Mouse (Mus musculus): ENCODE measurements around the gene Sox1.

Sox1 gene

GRCm38 (mm10) chr8:12395071-12396031 is at the start of gene Sox1:
Sox1 (plus strand) TSS chr8:12395295.
- DNase-seq: peak; percentile 48 to 50

DNA sequence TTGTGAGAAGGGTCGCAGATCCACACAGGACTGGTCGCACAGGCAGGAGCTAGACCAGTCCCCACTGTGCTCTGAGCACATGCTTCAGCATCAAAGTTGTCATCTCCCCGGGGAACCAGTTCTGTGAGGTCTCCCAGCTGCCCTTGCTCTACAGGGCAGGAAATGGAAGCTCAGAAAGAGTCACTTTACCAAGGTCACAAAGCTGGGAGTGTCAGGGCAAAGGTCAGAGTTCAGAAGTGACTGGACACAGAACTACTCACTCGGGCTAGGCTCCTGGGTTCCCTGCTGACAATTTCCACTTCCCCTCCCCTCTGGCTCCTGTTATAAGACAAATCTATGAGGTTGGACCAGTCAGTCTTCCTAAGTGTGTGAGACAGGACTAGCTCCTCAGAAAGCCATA is 49.2 kb upstream of the Sox1 start:
- no peak for DNase-seq

GRCm38 (mm10) chr8:12346870-12347269 is 48.2 kb upstream of the Sox1 start:
- no peak for DNase-seq

DNA sequence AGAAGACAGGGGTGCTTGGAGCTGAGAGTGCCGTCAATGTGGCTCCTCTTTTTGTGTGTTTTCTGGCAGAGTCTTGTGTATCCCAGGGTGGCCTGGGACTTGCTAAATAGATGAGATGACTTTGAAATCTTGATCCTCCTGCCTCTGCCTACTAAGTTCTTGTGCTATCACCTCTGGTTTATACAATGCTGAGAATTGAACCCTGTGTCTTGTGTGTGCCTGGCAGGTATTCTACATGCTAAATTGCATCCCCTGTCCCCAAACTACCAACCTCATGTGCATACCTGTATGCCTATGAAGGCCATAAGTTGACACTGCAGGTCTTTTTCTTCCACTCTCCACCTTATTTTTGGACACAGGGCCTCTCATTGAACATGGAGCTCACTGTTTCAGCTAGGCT is 46.8 kb upstream of the Sox1 start:
- DNase-seq: no peak

GRCm38 (mm10) chr8:12349591-12349990 is 45.5 kb upstream of the Sox1 start:
- no peak for DNase-seq

DNA sequence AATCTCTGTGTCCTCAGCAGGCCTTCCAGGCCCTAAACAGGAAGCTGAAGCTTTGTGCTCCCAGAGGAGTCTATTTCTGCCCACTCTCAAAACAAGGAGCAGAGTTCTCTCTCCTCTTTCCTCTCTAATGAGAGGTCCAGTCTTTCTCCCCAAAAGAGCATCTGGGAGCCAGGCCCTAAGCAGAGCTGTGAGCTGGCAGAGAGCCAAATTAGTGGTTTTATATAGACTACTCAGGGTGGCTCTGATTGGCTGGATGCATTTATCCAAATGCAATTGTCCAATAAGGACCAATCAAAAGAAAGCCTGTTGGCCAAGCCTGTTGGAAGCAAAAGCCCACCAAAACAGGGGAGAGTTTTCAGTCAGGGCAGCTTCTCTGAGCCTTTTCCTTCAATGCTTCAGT is 44.0 kb upstream of the Sox1 start:
- DNase-seq: no peak

DNA sequence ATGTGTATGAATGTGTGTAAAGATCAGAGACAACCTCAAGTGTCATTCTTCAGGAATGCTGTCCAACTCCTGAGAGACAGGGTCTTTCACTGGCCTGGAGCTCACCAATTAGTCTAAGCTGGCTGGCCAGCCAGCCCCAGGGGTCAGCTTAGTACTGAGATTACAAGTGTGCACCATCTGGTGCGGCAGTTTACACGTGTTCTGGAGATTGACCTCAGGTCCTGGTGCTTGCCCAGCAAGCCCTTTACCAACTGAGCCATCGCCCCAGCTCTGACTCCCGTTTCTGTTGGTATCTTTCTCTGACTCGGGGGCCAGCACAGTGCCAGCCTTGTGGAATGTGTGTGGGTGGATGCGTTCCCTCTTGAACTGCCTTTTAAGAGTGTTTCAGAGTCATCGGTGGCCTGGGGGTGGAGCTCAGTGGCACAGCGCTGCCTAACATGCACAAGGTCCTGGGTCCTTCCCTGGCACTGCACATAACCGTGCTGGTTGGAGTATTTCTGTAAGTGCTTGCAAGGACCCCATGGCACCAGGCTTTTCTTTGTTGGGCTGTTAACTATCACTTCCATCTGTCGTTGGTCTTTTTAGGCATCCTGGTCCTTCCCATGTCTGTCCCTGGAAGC is 40.6 kb upstream of the Sox1 start:
- DNase-seq: no peak

DNA sequence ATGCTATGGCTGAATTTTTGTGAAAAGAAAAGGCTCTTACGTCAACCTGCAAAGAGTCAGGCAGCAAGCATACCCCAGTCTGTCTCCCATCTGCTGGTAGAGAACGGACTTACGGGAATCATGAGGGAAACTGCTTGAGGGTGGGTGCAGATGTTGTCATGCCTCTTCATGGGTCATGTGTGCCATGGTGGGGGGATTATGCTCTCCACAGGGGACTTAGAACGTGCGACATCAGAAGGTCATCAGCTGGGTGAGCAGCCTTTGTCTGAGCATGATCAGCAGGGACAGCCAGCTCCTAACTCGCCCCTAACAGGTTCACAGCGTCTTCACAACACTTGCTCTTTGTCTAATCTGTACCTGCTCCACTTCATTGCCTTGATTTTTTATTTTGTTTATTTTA is 26.9 kb upstream of the Sox1 start:
- no peak for DNase-seq

GRCm38 (mm10) chr8:12368856-12369255 is 26.2 kb upstream of the Sox1 start:
- DNase-seq: no peak

DNA sequence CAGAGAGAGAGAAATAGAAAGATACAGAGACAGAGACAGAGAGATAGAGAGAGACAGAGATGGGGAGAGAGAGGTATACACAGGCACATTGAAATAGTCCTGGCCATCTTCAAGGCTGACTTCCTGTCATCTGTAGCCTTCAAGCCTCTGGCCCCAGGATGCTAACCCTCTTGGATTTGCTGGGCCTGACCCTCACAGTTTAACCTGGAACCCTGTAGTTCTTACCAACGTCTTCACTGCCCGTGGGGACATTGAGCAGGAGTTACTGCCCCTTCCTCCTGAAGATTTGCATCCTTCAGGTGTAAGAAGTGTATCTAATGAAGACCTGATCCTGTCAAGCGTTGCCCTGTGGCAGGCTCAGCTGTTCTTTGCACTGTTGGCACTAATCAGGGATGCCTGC is 14.0 kb upstream of the Sox1 start:
- DNase-seq: no peak

GRCm38 (mm10) chr8:12382707-12383561 is 12.2 kb upstream of the Sox1 start:
- no peak for DNase-seq

DNA sequence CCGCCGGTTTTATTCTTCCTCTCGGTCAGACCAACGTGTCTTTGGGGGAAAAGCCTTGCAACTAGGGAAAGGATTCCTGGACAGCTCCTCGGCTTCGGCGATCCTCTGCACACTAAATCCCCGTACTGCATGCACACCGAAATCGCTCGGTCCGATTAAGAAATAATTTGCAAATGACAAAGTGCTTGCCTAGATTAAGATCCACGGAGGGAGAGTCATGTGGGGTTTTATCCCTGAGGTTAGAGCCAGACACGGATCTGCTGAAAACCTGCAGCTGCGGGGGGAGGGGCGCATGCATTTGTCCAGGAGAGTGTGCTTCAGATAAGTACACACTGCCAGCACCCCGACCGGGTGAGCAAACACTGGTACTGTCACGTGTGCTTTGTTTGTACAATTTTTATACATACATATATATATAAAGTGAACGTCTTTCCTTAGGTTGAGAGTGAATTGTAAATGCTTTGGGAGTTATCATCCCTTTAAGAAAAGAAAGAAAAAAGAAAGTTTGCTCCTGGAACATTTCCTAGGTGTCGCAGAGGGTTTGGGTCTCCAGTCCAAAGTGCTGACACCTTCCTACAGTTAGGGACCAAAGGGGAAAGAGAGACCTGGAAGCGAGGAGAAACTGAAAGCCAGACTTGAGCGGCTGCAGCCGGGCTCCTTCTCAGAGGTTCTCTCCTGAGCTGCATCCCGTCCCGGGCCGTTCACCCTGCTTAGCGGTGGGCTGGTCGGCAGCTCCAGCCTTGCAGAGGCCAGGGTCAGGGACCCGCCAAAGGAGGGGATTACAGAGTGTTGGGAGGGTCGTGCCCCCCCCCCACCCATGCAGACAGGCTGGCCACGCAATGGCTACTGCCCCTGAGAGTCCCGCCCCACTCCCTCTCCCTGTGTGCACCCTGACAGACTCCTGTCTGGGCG is 10.9 kb upstream of the Sox1 start:
- DNase-seq: peak in 1 of 2 experiments; percentile 32

DNA sequence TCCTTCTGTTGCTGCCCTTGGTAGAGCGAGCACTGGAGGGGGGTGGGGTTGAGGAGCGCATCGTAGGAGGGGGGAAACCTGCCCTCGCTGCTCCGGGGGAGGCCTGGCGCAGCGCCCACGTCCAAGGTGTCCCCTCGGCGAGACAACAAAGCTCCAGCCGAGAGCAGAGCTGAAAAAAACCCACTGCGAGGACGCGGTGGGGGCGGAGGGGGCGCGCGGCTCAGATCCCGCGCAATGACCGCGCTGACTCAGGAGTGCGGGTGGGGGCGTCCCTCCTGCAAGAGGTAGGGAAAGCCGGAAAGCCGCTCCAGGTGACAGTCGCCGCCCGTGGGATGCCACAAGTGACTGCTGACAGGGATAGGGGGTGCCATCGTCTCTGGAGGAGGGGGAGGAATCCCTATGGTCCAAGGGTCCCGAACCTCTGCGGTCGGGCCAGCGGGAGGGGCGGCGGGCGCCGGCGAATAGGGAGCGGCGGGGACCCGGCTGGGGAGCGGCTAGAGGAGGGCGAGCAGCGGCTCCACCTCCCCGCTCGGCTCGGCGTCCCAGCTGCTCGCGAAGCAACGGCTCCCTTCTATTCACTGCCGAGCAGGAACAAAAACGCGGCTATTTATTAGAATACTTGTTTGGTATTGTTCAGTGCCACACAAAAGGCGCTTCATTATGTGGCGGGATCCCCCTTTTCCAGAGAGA is 10.0 kb upstream of the Sox1 start:
- peak in 1 of 2 experiments; percentile 27 for DNase-seq

DNA sequence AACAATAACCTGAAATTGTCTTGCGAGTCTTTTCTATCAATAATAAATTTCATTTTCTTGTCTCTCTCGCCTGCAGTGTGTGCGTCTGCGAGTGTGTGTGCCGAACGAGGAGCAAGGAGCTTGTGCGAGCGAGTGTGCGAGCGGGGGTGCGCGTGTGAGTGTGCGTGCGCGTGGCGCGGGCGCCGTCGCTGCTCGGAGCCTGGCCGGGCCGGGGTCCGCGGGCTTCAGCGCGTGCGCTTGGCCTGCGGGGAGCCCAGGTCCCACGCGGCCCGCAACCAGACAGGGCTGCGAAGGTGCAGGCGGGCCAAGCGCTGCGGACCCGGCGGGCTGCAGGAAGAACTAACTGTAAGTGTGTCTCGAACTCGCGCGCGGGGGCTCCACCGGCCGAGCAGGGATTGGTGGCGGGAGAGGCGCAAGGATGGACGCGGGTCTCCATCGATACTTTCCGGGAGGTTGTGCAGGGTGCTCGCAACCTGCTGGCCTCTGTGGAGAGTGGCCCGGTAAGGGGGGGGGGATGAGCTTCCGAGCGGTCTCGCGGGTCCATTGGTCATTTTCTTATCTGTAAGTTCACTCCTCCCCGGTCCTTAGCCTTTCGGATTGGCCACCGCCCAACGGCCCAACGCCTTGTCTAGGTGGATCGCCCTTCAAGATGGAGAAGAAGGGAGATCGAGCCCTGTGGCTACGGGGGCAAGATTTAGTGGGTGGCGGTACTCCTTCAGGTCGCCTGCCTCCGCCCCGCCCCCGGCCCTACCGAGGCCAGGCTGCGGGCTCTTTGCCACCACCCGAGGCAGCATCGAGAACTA is 9.2 kb upstream of the Sox1 start:
- peak in 1 of 2 experiments; percentile 28 for DNase-seq

DNA sequence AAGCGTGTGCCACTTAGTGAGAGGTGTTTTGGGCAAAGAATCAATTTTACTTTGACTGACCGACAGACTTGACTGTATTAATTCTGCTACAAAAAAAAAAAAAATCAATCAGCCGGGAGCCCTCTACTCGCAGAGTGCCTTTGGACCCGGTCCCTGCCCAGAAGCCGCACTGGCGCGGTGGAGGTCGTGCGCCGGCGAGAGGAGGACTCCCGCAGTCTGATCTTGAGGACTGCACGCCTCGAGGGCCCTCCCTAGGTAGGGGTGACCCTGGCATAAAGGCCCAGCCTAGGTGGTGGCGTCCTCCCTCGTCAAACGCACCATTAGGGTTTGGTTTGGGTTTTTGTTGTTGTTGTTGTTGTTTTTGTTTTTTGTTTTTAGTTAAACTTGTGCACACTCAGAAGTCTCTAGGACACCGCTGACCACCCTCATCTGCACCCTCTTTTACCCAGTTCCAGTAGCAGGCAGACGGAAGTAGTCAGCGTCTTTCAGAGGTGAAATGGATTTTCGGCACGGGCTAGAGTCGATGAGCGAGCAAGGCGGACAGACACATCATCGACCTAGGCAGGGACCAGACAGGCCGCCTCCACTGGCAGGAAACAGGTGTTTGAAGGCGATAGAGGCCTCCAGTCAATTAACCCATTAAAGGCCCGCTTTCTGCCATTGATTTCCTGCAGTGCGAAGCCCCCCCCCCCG is 8.4 kb upstream of the Sox1 start:
- no peak for DNase-seq

GRCm38 (mm10) chr8:12387223-12387860 is 7.8 kb upstream of the Sox1 start:
- no peak for DNase-seq

GRCm38 (mm10) chr8:12387901-12388300 is 7.2 kb upstream of the Sox1 start:
- DNase-seq: no peak

GRCm38 (mm10) chr8:12388390-12389115 is 6.5 kb upstream of the Sox1 start:
- DNase-seq: no peak

GRCm38 (mm10) chr8:12389116-12389471 is 6.0 kb upstream of the Sox1 start:
- DNase-seq: no peak

Measured in cerebellum, postnatal 14 days (tissue).